Mouse (Mus musculus): Measurements from ENCODE around the gene Ckm.

Ckm gene

DNA sequence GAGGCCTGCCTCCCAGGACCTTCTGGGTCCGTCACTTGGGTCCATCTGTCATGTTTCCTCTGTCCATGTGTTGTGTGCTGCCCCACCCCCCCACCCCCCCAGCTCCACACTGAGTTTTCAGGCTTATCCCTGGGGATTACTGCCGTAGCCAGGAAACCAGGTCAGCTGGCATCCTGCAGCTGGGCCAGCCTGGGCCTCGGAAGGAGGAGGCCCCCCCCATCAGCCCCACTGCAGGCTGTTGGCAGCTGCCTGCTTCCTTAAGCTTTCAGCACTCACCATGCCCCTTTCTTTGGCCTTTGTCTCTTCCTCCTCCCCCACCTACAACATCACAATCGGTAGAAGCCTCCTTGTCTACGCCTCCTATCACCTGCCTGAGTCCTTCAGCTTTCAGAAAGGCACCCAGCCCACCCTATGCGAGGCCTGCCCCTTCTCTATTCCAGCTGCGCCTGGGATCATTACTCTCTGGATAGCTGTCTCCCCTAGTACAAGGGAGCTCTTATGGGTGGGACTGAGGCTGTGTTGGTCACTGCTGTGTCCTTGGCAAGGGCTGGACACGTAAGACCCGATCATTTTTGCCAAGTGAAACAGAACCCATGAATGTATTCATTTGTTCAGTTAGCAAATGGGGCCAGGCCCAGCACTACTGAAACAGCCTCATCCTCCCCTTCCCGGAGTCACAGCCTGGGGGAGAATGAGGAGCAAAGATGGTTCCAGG, 15.7 kb upstream of the Ckm start:
- no peak for DNase-seq

- no peak for DNase-seq
These were observed 10.1 kb upstream of the Ckm start for GRCm38 (mm10) chr7:19394484-19394883.

GRCm38 (mm10) chr7:19399496-19400280, 4.9 kb upstream of the Ckm start:
- DNase-seq = peak; percentile 73

GRCm38 (mm10) chr7:19400946-19401345, 3.6 kb upstream of the Ckm start:
- DNase-seq = no peak

GRCm38 (mm10) chr7:19402535-19403112, 2.0 kb upstream of the Ckm start:
- no peak for DNase-seq

DNA sequence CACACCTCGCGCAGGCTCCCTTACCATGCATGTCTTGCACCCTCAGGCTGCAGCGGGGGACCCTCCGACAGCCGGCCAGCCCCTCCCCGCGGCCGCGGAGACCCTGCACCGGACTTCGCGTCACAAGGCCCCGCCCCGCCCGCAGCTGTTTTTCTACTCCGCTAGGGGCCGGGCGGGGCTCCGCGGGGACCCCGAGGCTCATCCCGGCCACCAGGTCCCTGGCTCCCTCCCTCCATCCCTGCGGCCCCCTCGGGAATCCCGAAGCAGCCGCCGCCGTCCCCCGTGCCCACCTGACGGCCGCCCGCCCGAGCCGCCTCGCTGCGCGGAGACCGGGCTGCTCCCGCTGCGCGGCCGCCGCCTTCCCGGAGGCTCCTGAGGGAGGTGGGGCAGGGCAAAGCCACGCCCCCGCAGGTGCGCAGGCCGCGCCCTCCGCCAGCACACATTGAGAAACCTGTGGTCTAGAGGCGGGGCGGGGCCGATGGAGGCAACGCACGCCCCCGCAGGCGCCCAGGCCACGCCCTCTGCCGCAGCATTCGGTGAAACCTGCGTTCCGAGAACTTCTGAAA, 762 bp upstream of the Ckm start, which contains the start of gene Klc3:
Gene Klc3 (minus strand): TSS at position 374 of the 566 bp plus-strand sequence.
- DNase-seq = peak; percentile 90

DNA sequence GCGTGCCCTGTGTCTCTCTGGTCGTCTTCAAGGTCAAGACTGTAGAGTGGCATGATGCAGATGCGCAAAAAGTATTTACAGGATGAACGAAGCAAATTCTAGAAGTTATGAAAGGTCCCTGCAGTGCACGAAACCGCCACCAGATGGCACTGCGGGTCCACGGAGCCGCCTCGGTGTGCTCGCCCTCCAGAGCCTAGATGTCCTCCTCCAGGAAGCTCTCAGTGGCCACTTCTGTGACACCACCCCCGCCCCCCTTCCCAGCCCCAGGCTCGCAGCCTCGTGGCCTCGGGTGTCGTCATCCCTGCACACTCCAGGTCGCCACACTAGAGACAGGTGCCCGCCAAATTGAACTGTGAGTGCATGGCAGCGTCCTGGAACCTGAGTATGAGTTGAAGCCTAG, 841 bp downstream of the Ckm start:
- DNase-seq = peak; percentile 92

DNA sequence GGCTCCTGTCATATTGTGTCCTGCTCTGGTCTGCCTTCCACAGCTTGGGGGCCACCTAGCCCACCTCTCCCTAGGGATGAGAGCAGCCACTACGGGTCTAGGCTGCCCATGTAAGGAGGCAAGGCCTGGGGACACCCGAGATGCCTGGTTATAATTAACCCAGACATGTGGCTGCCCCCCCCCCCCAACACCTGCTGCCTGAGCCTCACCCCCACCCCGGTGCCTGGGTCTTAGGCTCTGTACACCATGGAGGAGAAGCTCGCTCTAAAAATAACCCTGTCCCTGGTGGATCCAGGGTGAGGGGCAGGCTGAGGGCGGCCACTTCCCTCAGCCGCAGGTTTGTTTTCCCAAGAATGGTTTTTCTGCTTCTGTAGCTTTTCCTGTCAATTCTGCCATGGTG, 5.2 kb downstream of the Ckm start:
- DNase-seq = no peak

DNA sequence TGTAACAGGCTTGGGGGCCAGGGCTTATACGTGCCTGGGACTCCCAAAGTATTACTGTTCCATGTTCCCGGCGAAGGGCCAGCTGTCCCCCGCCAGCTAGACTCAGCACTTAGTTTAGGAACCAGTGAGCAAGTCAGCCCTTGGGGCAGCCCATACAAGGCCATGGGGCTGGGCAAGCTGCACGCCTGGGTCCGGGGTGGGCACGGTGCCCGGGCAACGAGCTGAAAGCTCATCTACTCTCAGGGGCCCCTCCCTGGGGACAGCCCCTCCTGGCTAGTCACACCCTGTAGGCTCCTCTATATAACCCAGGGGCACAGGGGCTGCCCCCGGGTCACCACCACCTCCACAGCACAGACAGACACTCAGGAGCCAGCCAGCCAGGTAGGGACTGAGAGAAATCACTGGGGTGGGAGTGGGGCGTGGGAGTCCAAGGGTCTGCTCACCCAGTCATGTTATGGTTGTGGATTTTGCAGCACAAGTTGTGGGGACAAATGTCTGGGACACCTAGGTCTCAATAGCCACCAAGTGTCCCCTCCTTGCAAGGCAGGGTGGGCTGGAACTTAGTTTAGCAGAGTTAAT, 6.3 kb downstream of the Ckm start:
- DNase-seq = no peak

DNA sequence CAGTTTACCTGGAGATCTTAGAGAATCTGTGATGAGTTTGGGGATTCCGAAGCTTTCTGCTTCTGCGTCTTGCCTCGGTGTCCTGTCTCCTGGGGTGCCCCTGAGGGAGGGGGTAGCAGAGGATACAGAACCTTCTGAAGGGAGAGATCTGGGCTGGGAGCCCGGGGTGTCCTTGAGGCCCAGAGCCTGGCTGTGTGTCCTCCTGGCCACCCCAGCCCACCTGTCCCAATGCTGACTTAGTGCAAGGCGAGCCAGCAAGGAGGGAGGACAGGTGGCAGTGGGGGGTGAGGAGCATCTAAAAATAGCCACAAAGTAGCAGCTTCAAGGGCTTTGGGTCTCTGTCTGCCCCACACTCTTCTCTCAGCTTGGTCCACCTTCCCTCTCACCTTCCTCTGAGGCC, 7.2 kb downstream of the Ckm start:
- DNase-seq = no peak

DNA sequence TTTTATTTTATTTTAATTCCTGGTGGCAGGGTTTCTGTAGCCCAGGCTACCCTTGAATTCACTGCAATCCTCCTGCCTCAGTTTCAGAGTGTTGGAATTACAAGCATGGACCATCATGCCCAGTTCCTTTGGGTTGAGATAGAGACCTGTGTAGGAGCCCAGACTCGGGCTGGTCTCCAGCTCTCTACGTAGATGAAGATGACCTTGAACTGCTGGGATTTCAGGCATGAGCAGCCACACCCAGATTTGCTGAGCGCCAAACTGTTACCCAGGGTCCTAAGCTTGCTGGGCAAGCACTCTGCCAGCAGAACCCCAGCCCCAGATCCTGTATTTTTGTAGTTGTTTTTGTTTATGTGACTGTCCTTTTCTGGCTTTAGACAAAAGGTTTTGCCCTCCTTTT, 8.9 kb downstream of the Ckm start:
- DNase-seq = no peak

GRCm38 (mm10) chr7:19416590-19416989, 12.0 kb downstream of the Ckm start:
- no peak for DNase-seq

DNA sequence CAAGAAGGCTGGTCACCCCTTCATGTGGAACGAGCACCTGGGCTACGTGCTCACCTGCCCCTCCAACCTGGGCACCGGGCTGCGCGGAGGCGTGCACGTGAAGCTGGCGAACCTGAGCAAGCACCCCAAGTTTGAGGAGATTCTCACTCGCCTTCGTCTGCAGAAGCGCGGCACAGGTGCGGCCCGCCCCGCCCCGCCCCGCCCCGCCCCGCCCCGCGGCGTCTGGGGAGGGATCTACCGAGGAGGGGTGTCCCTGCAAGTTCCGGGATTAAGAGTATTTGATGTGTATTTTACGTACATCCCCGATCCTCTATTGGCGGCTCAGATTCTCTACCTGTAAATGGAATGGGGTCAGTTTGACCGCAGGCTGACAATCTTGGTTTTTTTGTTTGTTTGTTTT, 15.5 kb downstream of the Ckm start:
- no peak for DNase-seq

GRCm38 (mm10) chr7:19420821-19421636, 16.5 kb downstream of the Ckm start:
- DNase-seq = peak; percentile 97

DNA sequence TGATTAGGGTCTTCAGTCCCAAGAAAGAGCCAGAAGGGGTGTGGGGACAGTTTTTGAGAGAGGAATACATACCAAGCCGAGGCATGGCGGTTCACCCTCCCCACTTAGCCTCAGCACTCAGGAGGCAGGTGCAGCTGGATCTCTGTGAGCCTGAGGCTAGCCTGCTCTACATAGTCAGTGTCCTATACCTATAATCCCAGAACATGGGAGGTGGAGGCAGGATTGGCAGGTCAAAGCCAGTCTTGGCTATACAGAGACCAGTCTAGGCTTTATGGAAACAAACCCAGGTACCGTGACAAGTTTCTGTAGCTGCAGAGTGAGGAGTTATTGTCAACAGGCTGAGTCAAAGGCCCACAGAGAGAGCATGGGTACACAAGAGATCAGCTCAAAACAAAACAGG, 18.5 kb downstream of the Ckm start:
- no peak for DNase-seq

DNA sequence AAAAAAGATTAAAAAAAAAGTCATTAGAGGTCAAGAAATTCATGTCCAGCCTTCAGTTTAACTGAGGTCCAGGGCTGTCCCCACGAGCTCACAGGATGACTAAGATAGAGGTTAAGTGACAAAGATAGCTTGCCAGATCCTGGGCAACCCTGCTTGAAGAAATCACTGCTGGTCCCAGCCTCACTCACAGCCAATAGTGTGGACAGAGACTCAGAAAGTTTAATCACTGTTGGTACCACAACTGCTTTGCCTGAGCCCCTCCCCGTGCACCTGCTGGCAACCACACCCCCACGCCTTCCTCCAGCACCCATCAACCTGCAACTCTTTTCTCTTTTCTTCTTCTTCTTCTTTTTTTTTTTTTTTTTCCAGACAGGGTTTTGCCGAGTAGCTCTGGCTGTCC, 19.5 kb downstream of the Ckm start:
- no peak for DNase-seq

- no peak for DNase-seq
These were observed 21.8 kb downstream of the Ckm start for GRCm38 (mm10) chr7:19426349-19426748.

DNA sequence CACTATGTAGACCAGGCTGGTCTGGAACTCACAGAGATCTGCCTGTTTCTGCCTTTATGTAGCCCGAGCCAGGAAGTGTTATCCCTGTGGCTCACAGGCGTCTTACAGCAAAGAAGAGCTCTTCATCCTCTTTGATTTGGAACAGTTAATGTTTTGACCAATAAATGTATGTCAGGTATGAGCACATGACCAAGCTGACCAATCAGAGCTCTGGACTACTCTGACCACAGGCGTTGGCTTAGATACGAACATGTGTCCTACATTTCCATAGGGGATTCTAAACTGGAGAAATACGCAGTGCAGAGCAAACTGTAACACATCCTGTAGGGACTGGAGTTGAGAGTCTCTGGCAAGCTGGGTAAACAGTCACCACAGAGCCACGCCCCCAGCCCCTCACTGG, 22.3 kb downstream of the Ckm start:
- no peak for DNase-seq

GRCm38 (mm10) chr7:19427999-19428650, 23.5 kb downstream of the Ckm start:
- DNase-seq = no peak

GRCm38 (mm10) chr7:19429726-19430125, 25.1 kb downstream of the Ckm start:
- peak; percentile 28 for DNase-seq

DNA sequence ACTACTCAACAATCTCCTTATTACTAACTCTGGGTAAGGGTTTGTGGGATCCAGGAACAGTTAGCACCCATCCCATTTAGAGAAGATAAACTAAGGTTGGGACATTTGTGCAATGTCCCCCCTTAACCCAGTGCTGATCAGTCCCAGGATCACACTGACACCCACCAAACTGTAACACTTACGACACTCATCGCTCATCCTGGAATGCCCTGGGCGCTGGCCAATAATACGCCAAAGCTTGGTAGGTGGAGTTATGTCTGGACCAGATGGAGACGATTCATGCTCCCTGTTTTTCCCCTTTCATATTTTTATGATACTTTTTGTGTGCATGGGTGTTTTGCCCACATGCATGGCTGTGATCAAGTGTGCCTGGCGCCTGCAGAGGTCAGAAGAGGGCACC, 25.8 kb downstream of the Ckm start:
- DNase-seq = peak; percentile 38

DNA sequence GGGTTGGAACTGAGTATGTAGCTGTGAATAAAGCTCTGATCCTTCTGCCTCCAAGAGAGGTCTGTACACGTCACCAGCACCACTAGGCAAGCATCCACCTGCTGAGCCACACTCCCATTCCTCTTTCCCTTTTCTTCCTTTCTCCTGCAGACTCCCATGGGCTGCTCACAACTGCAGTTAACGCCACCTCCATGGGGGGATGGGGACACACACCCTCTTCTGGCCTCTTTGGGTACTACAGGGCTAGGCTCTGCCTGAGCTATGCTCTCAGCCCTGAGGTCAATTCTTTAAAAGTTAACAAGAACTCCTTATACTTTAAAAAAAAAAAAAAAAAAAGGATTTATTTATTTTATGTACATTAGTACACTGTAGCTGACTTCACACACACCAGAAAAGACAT, 27.9 kb downstream of the Ckm start:
- DNase-seq = no peak

All from lung, postnatal 36 days (tissue).